Mouse (Mus musculus) olfactory bulb, adult 2 months (tissue): ENCODE results near the gene Ryr1. TPM values are rescaled to one million over a fixed set of nuclear protein-coding genes. Genes with fewer than 3 reads are reported as not detected.
"Not testable (repeated sequence)": the region's sequence is repeated elsewhere in the genome, so short reads cannot be mapped to it uniquely, and the experiment has no call there.

ENCODE experiments used
- H3K27ac ChIP-seq: fragments of 200-500 bp; 2 replicates; pipeline ENCODE4 v1.5.1; 2012; ENCODE audit warnings: low read depth, low read length; ENCODE audit not compliant: insufficient read depth
- H3K4me1 ChIP-seq: fragments of 200-500 bp; 2 replicates; pipeline ENCODE4 v1.6.1; 2012; ENCODE audit warnings: low read length; ENCODE audit not compliant: control insufficient read depth, insufficient read depth
- H3K4me3 ChIP-seq: fragments of 200-500 bp; 2 replicates; pipeline ENCODE4 v1.5.1; 2012; ENCODE audit warnings: mild to moderate bottlenecking, low read depth, low read length, moderate library complexity; ENCODE audit not compliant: insufficient read depth
- CTCF ChIP-seq: fragments of 200-500 bp; IDR thresholded peaks from 2 replicates; pipeline ENCODE4 v1.5.1; 2012; ENCODE audit warnings: low read depth, mild to moderate bottlenecking, low read length, moderate library complexity; ENCODE audit not compliant: insufficient read depth
- POLR2A ChIP-seq: fragments of 200-500 bp; IDR thresholded peaks from 2 replicates; pipeline ENCODE4 v1.6.1; 2012; ENCODE audit warnings: mild to moderate bottlenecking, low read depth, low read length, moderate library complexity; ENCODE audit not compliant: insufficient read depth
- WGBS: fragments of 180-500 bp; shearing (Covaris S2); methylation state at CpG from one replicate; pipeline ENCODE4 v1.1.7; 2018; 5-methylcytosine and 5-hydroxymethylcytosine counted together
- polyA plus RNA-seq: library from polyadenylated mRNA; stranded (reverse); fragments of >200 nt; gene quantifications from 2 replicates; pipeline ENCODE4 v1.2.4, GENCODE M21; 2012; ENCODE audit warnings: low replicate concordance; ENCODE audit not compliant: missing spikeins, insufficient read depth, insufficient read length

Ryr1 gene
- polyA plus RNA-seq, 1 experiment: not detected

DNA sequence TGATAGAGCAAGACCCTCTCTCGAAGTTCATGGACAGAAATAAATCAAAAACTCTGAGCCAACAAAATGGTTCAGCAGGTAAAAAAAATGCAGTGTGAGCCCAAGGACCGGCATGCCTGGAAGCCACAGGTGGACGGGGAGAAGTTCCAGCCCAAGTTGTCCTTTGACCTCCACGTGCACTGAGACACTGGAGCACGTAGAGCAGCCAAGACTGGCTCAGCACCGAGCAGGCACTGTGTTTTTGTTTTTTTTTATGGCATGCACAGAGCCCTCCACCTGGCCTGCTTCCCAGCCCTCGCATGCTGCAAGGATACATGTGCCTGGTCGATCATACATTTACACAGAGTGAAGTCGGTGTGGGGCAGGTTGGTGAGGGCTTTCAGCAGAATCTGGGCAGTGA lies 147.4 kb downstream of the Ryr1 start:
- H3K4me1 ChIP-seq: peaks cover 12% of the 10 kb centered on the region
- TF ChIP-seq CTCF: no peak
- no peak for TF ChIP-seq POLR2A
- H3K4me3 ChIP-seq: no peak overlapping the region
- H3K27ac ChIP-seq: no peak overlapping the region
- WGBS: 84% methylated on average over 9 of the region's 9 CpGs

DNA sequence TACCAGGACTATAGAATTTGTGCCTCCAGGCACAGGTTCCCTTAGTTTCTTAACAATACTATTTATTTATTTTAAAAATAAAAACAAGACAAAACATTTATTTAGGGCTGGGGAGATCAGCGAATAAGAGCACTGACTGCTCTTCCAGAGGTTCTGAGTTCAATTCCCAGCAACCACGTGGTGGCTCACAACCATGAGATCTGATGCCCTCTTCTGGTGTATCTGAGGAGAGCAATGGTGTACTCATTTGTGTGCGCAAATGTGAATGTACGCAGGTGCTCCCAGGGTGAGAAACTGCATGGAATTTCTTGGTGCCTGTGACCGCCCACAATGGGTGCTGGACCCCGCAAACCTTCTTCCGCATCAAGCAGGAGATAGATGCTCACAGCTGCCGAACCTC lies 152.0 kb downstream of the Ryr1 start:
- no peak overlapping the region for H3K27ac ChIP-seq
- 79% methylated on average over 8 of the region's 8 CpGs for WGBS
- no peaks in the 10 kb centered on the region for H3K4me1 ChIP-seq
- H3K4me3 ChIP-seq: no peak overlapping the region
- TF ChIP-seq POLR2A (no peak), CTCF (no peak)

DNA sequence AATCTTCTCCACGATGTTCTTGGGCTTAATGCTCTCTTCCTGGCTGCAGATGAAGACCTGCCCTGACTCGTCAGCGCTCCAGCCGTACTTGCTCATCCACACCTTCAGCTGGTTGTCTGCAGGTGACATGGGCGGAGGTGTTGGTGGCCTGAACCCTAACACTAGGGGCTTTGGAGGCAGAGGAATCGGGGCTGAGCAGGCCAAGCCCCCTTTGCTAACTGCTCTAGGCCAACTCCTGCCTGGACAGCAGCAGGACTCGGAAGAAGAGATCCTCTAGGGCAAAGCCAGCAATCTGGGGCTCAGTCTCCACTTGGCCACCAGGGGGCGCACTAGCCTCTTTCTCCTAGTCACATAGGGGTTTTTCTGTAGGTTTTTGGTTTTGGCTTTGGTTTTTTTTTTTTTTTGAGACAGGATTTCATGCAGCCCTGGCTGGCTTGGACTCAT lies 152.4 kb downstream of the Ryr1 start:
- TF ChIP-seq POLR2A: no peak
- peak; percentile 86 for TF ChIP-seq CTCF
- Histone ChIP-seq H3K4me1 (no peaks in the 10 kb centered on the region), H3K4me3 (no peak overlapping the region), H3K27ac (no peak overlapping the region)
- WGBS: 70% methylated on average over 8 of the region's 8 CpGs

DNA sequence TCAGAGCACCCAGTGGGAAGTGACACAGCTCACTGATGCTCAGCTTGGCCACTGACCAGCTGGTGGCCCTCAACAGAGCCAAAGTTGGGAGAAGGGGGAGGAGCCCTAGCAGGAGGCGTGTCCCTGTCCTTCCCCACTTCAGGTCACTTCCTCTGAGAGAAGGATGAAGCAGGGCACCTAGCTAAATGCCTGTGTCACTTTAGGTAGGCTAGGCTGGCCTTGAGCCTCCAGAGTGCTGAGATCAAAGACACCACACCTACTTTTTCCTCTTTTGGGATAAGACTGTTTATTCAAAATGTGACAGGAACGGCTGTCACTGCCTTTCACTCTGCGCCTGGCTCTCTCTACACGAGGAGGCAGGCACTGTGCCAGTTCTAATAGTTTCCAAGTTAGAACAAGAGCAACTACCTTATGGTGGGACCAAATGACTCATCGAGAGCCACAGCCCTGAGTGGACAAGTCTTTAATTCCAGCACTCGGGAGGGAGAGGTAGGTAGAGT lies 153.2 kb downstream of the Ryr1 start:
- TF ChIP-seq POLR2A: no peak
- no peak for TF ChIP-seq CTCF
- H3K27ac ChIP-seq: no peak overlapping the region
- WGBS: 59% methylated on average over 6 of the region's 6 CpGs
- H3K4me1 ChIP-seq: no peaks in the 10 kb centered on the region
- no peak overlapping the region for H3K4me3 ChIP-seq

DNA sequence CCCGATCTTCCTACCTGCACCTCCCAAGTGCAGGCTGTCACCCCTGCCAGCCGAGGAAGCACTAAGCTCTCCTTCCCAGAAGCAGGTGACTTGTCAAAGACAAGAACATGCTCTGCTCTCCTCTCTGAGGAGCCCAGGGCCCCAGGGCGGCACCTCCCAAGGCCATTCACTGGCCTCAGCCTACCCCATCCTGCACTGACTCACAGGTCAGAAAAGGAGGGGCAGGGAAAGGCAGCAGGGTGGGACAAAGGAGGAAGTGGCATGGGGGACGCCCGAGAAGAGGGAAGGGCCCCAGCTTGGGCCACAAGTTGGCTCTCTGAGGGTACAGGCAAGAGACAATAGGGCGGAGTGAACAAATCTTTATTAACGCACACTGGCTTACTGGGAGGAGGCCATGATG lies 153.9 kb downstream of the Ryr1 start:
- Histone ChIP-seq H3K4me1 (no peaks in the 10 kb centered on the region), H3K4me3 (no peak overlapping the region), H3K27ac (no peak overlapping the region)
- TF ChIP-seq CTCF (no peak), POLR2A (no peak)
- WGBS: 87% methylated on average over 7 of the region's 7 CpGs

DNA sequence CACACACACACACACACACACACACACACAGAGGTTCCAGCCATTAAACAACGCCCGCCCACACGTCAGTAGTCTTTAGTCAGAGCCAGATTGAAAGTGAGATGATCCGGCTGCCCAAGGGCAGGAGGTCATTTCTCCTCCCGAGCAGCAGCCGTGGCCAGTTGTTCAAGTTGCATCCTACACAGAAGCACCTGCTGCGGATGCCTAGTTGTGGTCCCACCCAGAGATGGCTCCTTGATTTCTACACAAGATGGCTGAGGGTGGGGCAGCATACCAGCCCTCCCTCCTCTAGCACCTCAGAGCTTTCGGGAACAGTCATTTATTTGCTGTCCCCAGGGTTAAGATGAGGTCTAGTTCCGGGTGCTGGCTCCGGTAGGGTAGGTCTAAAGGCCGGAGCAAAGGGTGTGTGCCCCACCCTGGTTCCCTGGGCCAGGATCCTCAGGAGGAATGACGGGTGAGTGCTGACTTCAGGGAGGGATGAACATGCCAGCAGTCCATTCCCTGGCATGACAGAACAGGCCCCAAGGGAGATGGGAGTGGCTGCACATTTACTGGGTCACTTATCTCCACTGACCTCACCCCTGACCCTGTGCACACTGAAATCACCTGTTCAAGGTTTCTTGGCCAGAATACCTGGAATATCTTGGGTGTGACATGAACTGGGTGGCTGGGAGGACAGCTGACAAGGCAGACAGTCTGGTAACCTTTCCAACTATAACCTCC lies 155.1 kb downstream of the Ryr1 start:
- TF ChIP-seq CTCF (no peak), POLR2A (no peak)
- no peaks in the 10 kb centered on the region for H3K4me1 ChIP-seq
- no peak overlapping the region for H3K27ac ChIP-seq
- 85% methylated on average over 12 of the region's 12 CpGs for WGBS
- no peak overlapping the region for H3K4me3 ChIP-seq

DNA sequence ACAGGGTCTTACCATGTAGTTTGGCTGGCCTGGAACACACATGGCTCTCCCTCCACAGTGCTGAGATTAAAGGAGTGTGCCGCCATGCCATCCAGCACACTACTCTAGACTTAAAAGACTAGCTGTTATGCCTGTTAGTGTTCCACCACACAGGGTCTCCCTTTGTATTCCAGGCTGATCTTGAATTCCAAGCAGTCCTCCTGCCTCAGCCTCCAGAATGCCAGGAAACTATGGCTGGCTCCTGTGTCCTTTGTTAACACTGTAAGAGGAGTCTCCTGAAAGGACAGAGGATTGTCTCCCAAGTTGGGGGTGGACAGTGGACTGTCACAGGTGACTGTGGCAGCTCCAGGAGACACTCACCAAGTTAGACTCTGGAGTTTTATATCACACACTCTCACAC lies 155.7 kb downstream of the Ryr1 start:
- TF ChIP-seq POLR2A: no peak
- TF ChIP-seq CTCF: no peak

DNA sequence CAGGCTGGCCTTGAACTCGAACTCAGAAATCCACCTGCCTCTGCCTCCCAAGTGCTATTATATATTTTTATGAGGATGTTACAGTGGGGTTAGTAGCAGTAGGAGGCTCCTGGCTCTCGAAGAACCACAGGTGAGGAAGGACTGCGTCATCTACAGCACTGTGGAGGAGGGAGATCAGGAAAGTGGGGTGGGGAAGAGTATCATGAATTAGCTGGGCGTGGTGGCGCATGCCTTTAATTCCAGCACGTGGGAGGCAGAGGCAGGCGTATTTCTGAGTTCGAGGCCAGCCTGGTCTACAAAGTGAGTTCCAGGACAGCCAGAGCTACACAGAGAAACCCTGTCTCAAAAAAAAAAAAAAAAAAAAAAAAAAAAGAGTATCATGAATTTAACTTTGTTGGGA lies 156.9 kb downstream of the Ryr1 start:
- H3K4me1 ChIP-seq, H3K4me3 ChIP-seq, H3K27ac ChIP-seq: not testable (repeated sequence)
- 97% methylated on average over 8 of the region's 8 CpGs for WGBS

More for the DNA sequence above, 155.7 kb downstream of the Ryr1 start:
- Histone ChIP-seq H3K27ac (no peak overlapping the region), H3K4me3 (no peak overlapping the region), H3K4me1 (no peaks in the 10 kb centered on the region)
- 94% methylated on average over 1 of the region's 1 CpGs for WGBS

DNA sequence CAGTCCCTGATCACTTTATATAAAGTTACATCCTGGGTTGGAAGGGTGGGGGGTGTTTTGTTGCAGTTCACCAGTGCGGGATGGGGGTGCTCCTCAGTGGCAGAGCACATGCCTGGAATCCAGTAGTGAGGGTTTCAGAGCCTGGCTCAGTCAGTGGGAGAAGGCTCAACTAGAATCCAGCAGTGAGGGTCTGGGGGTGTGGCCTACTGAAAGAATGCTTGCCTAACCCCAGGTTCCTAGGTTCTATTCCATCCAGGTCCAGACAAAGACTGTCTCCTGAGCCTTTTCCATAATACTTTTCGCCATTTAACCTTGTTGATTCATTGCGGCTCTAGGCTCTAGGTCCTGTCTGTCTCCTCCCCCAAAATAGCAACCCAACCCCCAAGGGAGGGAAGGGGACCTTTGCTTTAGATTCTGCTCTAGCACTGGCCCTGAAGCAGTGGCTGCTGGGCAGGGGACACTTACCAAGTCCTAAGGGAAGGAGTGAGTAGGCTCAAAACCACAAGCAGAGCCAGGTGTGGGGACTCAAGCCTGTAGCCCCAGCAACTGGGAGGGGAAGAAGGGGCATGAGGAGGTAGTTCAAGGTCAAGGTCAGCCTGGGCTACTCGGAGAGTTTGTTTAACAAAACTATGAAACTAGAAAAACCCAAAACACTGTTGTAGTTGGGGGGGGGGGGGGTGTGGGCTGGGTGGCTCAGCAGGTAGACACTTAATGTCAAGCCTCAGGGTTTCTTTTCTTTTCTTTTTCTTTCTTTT lies 158.1 kb downstream of the Ryr1 start:
- no peak overlapping the region for H3K4me3 ChIP-seq
- 81% methylated on average over 4 of the region's 4 CpGs for WGBS
- H3K4me1 ChIP-seq: no peaks in the 10 kb centered on the region
- no peak overlapping the region for H3K27ac ChIP-seq
- TF ChIP-seq CTCF: no peak
- TF ChIP-seq POLR2A: no peak

DNA sequence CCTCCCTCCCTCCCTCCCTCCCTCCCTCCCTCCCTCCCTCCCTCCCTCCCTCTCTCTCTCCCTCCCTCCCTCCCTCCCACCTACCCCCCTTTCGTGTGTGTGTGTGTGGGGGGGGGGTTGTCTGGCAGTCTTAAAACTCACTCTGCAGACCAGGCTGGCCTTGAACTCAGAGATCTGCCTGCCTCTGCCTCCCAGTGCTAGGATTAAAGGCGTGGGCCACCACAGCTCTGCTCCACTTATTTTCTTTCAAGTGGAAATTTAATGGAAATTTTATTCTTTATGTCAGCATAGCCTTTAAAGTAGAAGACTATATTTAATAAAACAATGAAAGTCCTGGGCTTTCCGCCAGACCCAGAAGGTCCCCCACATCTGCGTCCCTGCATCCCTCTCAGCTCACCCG lies 158.8 kb downstream of the Ryr1 start:
- whole genome bisulfite sequencing: 53% methylated on average over 4 of the region's 5 CpGs
- Histone ChIP-seq H3K4me3 (no peak overlapping the region), H3K27ac (no peak overlapping the region), H3K4me1 (no peaks in the 10 kb centered on the region)
- TF ChIP-seq POLR2A: no peak
- TF ChIP-seq CTCF: no peak
